Mouse (Mus musculus) right cerebral cortex, adult 18-20 months (tissue): ENCODE measurements around the gene Adam1a.

ENCODE experiments used
- DNase-seq: peaks from one replicate; pipeline ENCODE4 v3.0.0; 2022; ENCODE audit warnings: mixed read lengths

The Adam1a gene

DNA sequence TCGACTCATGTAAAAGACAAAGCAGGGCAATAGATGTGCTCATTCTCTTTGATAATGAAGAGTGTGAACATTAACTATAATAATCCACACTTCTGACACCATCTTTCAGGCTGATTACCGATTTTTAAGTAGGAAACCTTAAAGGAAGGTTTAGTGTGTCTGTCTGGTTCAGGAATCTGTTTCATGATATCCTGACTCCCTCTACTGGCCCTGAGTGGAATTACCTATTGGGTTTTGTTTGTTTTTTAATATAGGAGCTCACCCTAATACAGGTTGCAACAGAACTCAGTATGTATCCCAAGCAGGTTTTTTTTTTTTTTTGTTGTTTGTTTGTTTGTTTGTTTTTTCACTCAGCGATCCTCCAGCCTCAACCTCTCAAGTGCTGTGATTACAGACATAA is 67.6 kb downstream of the Adam1a start:
- peak; percentile 25 for DNase-seq

DNA sequence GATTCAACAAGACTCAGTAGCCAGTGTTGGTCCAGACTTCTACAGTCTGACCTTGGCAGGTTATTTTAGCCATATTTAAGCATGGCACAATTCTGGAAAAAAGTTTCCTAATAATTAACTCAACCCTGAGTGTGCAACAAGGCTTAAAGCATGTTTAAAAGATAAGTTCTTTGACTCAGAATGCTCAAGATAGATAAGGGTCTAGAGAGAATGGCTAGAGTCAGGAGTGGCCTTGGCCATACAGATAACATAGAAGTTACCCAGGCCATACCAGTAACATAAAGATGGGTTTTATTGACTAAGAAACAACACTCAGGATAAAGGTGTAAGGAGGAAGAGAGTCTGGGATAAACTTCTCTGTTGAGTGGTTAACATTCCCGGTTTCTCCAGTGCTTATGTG is 69.2 kb downstream of the Adam1a start:
- no peak for DNase-seq

DNA sequence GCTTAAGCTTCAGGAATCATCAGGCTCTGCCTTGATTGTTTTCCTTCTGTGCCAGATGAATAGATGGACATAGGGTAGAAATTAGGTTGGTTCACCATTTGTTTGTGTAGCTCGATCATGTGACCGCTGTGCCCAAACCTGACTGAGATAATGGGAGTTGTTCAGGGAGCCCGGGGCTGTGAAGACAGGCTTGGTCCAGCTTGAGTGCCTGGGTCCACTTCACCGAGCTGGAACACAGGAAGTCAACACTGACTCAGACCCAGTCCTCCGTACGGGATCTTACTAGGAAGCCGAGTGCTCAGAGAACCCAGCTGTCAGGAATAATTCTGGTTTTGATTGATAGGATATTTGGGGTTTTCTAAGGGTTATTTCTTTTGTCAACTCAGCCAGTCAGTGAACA is 70.7 kb downstream of the Adam1a start:
- DNase-seq, result no peak

DNA sequence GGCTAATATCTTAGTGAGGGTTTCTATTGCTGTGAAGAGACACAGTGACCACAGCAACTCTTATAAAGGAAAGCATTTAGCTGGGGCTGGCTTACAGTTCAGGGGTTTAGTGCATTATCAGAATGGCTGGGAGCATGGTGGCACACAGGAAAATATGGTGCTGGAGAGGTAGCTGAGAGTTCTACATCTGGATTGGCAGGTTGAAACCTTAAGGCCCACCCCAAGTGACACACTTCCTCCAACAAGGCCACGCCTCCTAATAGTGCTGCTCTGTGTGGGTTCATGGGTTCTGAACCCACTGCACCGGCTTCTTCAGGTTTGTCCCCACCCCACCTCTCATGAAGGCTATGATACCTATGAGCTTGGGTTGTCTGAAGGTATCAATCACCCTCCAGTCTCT is 72.9 kb downstream of the Adam1a start:
- DNase-seq, result no peak

- no peak for DNase-seq
Observed at GRCm38 (mm10) chr5:121469566-121469965, 75.7 kb downstream of the Adam1a start.
